Mouse (Mus musculus) heart, postnatal 0 days (tissue): ENCODE measurements around the gene Ubxn11.

ENCODE experiments used
- CTCF ChIP-seq: IDR thresholded peaks from 2 replicates; pipeline ENCODE4 v1.5.1; 2016; ENCODE audit warnings: antibody characterized with exemption, control low read depth, low read depth
- EP300 ChIP-seq: IDR thresholded peaks from 2 replicates; pipeline ENCODE4 v1.6.1; 2016; ENCODE audit warnings: antibody characterized with exemption, low read depth

GRCm38 (mm10) chr4:134058166-134058715, 44.1 kb upstream of the Ubxn11 start:
- TF ChIP-seq CTCF: no peak
- no peak for TF ChIP-seq EP300
